Mouse (Mus musculus) natural killer cell, adult 2 months (primary cell): Measurements from ENCODE around the gene Capza1.
A peak's percentile ranks its signal among the peaks of the same experiment; 100 is the strongest.
"Not testable (repeated sequence)": the region's sequence is repeated elsewhere in the genome, so short reads cannot be mapped to it uniquely, and the experiment has no call there.

ENCODE experiments used
- DNase-seq, 2 experiments: peaks; one replicate each; pipeline ENCODE4 v3.0.0; 2022; ENCODE audit warnings: low spot score in 2 of 2

The Capza1 gene

DNA sequence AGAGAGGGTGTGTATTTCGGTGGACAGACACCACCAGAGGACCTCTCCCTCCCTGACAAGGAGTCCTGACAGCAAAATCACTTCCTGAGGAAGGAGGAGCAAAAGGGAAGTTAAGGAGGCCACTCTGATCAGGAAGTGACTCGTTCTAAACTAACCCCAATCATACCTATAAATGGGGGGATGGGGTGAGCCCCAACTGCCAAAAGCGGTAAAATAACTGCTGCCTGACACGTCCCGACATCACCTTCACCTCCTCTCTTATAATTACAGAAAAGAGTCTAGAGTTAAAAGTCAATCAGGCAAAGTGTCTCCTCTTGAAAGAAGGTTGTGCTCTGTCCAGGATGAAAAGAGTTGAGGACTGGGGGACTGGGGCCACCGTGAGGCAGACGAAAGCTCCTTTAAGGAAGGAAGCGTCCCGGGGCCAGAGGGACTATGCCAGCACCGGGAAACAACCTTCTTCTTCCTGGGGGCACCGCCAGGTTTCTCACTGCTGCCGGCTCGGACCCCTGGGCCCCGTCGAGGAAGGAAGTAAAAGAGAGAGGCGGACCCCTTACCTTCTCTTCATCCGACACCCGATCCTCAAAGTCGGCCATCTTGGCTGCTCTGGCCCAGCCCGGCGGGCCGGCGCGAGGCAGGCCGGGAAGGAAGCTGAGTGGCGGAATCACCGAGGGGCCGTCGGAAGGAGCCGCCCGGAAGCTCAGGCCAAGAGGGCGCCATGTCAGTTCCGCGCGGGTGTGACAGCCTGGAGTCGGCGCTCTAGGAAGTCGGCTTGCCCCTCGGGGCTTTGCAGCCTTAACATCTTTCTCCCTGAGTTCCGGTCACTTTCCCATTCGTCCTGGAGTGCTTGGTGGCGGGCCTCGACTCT, at the start of gene Capza1, which contains the start of gene St7l:
Capza1 (minus strand) TSS at position 720 of the 865 bp plus-strand sequence.
St7l (plus strand) TSS at position 220 of the 865 bp plus-strand sequence.
- peak; percentile 77 to 85 for DNase-seq

DNA sequence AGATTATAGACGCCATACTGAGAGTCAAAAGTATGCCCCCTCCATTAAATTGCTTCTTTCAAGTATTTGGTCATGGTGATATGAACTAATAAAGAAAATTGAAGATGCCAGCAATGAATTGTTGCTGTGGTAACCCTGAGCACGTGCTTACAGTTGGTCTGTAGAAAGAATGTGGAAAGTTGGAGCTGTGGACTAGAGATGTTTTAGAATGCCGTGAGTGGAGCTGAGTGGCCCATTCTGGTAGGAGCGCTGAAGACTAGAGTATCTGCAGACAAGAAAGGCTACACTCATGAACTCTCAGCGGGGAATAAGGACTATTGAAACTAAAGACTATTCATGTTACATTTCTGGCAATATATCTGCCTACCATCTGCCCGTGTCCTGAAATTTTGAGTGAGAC, 44.9 kb upstream of the Capza1 start:
- DNase-seq = no peak

DNA sequence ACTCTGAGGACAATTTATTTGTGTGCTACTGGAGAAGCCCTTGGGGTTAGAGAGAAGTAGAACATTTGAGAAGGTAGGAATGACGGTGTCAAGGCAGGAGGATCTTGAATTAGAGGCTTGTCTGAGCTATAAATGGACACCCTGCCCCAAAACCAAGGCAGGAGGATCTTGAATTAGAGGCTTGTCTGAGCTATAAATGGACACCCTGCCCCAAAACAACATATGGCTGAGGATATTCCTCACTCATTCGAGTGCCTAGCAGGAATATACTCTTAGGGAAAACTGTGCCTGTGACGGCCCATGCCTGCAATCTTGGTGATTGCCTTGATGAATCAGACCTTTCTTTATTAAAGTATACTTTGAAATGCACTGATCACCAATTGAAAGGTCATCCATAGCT, 41.7 kb upstream of the Capza1 start:
- no peak for DNase-seq

DNA sequence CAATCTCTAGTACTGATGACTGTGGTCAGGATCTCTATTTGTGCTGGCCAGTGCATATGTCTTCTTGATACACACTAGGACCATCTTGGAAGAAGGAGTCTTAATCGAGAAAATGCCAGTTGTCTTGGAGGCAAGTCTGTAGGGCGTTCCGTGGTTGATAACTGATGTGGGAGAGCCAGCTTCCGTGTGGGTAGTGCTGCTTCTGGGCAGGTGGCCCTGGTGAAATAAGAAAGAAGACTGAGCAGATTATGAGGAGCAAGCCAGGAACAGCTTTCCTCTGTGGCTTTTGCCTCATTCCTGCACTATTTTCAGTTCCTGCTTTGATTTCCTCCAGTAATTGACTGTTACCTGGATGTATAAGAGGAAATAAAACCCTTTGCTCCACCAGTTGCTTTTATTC, 41.1 kb upstream of the Capza1 start:
- no peak for DNase-seq

DNA sequence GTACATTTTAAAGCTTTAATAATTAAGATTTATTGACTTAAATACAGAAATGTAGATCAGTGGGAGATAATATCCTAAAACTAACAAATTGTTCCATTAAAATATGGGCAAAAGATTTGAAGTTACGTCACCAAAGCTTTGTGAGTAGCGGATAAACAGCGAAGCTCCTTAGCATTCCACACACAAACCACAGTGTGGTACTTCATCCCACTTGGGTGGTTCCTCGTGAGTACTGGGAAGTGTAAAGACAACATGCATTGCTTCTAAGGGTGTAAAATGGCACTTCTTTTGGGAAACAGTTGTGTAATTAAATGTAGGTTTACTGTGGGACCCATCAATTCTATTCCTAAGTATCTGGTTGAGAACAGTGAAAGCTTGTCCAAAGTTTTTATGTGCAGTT, 36.8 kb upstream of the Capza1 start:
- no peak for DNase-seq

DNA sequence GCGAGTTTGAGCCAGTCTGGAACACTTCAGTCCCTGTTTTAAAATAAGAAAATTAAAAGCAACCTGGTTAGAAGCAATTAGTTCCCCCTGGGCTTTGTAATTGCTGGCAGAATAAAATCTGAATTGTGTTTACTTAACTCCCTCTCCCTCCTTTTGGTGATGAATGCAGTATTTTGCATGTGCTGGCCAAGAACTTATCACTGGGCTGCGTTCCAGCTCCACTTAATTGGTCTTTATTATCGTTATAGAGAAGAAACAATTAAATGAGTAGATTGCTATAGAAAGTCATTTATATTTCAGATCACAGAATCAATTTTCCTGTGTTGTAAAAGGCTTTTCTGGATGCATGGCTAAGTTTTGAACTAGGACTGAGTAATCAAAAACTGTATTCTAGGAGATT, 31.8 kb upstream of the Capza1 start:
- no peak for DNase-seq

DNA sequence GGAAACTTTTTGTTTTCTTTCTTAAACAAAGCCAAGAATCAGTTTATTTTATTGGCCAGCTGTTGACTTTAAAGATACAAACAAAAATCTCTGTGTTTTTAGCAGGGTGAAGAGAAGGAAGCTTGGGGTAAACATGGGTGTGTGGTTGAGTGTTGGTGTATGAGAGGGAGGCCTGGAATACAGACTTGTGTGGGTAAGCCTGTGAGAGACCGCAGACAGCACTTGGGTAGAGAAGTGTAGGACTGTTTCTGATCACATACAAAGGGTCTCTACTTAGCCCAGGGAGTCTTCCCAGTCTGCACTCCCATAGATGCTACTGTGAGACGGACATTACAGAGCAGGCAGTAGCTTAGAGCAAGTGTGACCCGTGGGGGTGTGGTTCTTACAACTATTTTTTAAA, 24.3 kb upstream of the Capza1 start:
- DNase-seq = no peak

DNA sequence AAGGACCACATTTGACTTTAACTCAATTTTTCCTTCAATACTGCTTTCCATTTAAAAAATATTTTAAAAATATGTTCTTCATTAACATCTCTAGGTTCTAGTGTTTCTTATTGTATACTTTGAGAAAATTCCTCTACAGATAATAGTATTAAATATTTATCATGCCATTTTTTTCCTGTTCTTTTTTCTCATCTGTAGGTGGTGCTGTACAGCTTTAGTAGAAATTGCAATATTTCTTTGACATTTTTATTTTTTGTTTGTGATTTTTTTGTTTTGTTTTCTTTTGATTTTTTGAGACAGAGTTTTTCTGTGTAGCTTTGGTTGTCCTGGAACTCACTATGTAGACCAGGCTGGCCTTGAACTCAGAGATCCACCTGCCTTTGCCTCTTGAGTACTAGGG, 5.3 kb upstream of the Capza1 start:
- no peak for DNase-seq

DNA sequence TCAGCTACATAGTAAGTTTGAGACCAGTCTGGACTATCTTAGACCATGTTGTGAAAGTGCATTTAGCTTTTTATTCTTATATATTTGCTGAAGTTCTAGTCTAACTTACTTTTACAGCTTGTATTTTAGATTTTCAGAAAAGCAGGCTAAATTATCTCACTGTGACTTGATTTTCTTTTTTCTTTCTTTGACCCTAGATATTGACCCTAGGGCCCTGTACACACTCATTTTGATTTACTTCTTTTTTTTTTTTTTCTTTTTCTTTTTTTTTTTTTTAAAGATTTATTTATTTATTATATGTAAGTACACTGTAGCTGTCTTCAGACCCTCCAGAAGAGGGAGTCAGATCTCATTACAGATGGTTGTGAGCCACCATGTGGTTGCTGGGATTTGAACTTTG, 2.4 kb upstream of the Capza1 start:
- DNase-seq = not testable (repeated sequence)

DNA sequence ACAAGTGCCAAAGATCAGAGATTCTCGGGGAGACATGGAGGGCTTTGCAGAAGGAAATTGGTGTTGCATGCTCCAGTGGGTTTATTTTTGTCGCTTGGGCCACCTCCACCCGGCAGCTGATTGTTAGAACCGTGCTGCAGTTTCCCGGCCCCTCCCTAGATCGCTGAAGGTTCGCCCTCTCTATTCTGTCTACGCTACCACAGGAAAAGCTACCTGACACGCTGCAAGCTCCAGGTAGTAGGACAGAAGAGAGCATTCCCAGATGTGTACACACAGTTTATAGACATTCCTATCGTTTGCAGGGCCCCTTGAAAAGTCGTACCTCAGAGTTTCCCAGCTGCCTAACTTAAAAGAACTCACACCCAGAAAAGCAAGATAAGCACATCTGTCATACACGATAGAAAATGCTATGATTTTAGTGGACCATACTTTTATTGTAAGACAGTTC, 1.1 kb upstream of the Capza1 start:
- no peak for DNase-seq

DNA sequence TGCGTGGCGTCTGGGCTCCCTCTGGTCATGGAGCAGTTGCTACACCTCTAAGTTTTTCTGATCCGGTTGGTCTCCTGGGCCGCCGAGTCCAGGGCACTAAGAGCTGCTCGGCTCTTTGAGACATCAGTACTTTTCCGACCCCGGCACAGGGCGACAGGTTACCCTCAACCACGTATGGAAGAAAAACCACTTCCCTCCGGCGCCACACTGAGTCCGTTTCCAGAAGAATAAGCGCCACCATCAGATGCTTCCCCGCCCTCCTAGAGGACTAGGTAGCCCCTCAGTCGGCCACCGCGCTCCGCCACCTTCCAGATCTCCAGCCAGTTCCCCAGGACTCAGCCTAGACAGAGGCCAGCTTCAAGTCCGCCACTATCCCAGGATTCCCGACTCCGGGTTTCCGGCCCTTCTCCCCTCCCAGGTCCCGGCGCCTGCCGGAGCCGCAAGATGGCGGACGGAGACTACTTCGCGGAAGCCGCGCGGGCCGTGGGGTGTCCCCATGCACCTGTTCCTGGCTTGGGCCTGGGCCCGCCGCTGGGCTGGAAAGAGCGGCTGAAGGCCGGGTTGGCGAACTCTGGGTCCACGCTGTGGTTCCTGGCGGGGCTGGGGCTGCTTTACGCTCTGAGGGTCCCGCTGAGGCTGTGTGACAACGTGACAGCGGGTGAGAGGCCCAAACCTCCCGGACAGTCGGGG, 491 bp upstream of the Capza1 start:
- DNase-seq = peak; percentile 78 to 83

DNA sequence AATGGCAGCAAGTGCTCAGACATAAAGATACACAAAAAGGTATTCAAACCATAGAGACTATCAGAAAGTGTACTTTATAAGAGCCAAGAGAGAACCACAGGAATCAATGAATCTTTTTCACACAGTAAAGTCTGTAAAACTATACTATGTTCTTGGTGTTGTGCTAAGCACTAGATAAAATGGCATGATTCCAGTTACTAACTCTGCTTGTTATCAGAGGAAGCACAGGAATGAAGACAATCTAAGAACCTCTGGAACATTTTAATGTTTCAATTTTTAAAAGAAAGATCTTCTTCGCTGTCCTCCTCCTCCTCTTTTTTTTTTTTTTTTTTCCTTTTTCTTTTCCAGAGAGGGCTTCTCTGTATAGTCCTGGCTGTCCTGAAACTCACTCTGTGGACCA, 5.7 kb downstream of the Capza1 start:
- no peak for DNase-seq

DNA sequence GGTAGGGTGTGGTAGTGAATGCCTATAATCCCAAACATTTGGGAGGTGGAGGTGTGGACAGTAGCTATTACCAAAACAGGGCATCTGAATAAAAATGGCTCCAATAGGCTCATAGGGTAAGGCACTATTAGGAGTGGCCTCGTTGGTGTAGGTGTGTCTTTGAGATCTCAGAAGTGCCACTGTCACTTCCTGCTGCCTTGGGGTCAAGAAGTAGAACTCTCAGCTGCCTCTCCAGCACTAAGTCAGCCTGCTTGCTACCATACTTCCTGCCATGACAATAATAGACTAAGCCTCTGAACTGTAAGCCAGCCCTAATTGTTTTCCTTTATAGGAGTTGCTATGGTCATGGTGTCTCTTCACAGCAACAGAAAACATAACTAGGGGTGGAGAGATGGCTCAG, 8.2 kb downstream of the Capza1 start:
- peak; percentile 38 to 55 for DNase-seq

DNA sequence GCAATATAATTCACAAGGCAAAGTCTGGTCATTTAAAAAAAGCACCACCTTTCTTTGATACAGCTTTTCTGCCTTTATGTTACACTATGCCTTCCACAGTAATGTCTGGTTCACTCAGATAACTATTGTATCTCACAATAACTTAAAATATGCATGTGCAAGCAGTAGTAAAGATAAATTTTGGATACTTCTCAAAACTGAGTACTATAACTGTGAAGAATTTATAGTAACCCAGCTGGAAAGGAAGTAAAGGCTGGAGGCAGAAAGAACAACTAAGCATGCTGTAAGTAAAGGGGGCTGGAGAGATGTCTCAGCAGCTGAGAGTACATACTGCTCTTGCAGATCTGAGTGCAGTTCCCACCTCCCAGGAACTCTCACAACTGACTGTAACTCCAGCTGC, 9.4 kb downstream of the Capza1 start:
- no peak for DNase-seq

DNA sequence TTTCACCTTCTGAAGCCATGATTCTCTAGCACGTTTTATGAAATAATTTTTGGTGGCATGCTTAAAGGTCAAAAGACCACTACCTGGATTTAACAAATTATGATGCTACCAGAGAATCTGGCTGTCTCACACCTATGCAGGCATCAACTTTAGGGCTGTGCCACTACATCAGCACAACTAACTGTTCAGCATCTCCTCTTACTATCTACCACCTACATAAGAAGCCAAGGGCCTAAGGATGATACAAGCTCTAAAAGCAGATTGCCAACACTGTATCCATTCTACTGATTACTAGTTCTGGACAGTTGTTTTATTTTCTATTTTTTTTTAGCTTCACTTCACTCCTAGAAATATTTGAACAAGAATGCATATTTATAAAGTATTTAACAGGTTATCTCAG, 9.8 kb downstream of the Capza1 start:
- no peak for DNase-seq

DNA sequence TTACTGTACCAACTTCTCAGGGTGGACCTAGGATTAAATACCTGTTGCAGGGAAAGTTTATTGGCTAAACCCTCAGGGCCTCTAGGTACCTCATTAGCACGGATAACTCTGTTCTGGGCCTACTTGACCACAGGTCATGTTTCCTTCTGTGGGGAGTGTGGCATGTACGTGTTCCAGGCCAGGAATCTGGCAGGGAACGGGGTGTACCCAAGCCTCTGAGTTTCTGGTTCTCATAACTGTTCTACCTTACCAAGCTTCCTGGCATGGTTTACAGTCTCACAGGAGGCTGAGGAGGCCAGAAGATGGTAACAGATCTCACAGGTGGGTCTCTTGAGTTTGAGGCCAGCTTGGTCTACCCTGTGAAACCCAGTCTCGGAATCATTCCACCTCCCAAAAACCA, 17.7 kb downstream of the Capza1 start:
- no peak for DNase-seq

DNA sequence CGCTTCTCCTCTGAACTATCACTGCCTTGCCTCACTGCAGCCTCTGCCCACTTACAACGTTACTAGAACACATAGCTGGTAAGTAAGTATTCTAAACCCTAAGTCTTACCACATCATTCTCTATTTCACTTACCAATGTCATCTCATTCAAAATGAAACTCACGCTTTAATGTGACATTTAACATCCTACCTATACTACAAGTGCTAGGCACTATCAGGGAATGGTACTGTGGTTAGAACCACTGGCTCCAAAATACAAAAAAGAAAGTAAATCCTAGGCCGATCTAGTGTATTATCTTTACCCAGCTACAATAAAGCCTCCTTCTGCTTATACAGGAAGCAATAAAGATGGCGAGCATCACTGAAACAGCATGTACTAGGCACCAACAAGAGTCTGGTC, 23.3 kb downstream of the Capza1 start:
- DNase-seq = no peak

DNA sequence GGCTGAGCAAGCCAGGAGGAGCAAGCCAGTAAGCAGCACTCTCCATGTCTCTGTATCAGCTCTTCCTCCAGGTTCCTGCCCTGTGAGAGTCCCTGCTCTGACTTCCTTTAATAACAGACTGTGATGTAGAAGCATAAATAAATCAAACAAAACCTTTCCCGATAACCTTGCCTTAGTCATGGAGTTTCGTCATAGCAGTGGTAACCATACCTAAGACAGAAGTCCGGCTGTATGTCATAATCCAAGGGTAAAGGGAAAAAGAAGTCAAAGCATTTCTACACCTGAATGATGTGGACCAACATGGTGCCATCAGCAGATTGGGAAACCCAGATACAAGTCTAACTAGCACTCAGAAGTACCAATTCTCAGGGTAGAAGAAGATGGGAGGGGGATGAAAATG, 28.5 kb downstream of the Capza1 start:
- no peak for DNase-seq

DNA sequence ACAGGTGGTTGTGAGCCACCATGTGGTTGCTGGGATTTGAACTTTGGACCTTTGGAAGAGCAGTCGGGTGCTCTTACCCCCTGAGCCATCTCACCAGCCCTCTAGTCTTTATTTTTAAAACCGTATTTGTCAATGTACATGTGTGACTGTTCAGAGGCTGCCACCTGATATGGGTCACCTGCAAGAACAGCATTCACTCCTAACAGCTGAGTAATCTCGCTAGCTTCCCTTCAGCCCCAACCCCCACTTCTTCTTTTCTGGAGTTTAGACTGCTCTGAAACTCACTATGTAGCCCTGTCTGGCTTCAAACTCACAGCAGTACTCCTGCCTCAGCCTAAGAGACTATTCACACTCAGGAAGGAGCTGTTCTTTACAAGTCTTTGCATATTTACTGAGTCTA, 41.9 kb downstream of the Capza1 start:
- DNase-seq = no peak

DNA sequence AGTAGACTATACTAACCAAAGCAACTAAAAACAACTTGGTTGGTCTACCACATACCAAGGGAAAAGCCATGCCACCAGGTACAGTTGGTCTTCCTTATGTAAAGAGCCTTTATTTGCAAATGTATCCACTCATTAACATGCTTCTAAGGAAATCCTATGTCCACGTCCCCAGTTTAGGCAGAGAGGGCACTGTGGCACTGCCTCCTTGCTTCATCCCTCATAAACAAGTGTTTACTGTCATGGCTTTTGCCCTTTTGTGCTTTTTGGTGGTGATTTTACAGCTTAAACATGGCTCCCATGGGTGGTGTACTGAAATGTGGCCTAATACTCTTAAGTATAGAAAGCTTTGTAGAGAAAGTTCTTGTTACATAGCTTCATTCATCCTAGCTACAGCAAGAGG, 43.9 kb downstream of the Capza1 start:
- DNase-seq = no peak

DNA sequence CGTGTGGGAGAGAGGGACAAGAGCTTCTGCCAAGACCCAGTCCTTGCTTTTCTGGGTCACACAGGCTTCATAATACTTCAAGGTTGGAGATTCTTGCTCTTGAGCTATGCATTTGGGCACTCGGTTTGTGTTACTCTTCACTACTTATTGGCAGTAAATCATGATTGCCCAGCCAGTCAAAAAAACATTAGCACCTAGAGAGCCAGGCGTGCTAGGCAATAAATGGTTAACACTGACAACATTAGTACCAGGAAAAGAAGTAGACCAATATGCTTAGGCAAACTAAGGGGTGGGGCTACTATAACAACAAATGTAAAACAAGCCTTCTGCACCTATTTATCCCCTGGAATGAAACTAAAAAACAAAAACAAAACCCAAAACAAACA, 45.6 kb downstream of the Capza1 start:
- peak in 1 of 2 experiments; percentile 8 for DNase-seq

DNA sequence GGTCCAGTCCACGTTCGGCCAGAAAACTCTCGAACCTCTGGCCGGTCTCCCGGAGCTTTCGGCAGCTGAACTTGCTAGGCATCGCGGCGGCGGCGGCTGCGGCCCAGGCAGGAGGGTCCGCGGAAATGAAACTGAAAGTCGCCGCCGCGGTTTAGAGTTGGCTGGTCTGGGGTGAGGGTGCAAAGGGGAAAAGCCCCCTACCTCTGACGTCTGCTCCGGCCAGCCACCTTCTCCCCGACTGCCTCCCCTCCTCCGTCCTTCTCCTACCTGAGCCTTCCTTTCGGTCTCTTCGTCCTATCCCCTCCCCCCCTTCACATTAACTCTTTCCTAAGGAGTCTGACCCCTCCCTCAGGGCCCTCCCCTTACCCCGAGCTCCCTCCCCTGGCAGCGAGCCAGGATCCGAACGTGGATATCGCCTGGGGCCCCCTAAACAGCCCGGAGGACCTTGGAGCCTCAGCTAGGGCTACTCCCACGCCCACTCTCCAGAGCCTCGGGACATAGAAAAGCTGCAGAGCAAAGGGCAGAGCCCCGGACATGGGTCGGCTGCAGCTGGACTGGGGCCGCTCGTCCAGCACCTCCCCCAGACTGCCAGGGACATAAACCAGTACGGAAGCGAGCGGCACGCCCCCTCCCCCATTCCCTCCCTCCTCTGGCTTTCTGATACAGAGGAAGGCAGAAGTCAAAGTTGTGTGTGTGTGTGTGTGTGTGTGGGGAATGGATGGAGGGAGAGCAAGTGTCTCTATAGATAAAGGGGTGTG, 46.1 kb downstream of the Capza1 start, which contains the start of gene Mov10:
Mov10 (minus strand) TSS at position 573 of the 758 bp plus-strand sequence.
- DNase-seq = peak; percentile 77 to 83
